8 mouse cellular contexts compared by ENCODE assay signal in genomic region chr1:98095246-98095990, GRCm38 (mm10). TPM values are rescaled to one million over a fixed set of nuclear protein-coding genes. Genes with fewer than 3 reads are reported as not detected.
A peak's percentile ranks its signal among the peaks of the same experiment; 100 is the strongest.
DNase-seq lines count a peak whose midpoint lies in the region; ATAC-seq lines count a peak whose summit lies in the region.

TSS of gene Pam (minus strand) at chr1:98095646.

- WGBS in intestine, embryonic 14.5 days: under 1% methylated on average over 58 of the region's 82 CpGs

- H3K9me3 ChIP-seq in intestine, embryonic 14.5 days (ENCODE audit: control insufficient read depth, low read length): no peaks in the 10 kb centered on the region

- peak within 1 kb of the TSS; percentile 59 for H3K9ac ChIP-seq in intestine, embryonic 14.5 days (ENCODE audit: low read length)

- no peaks in the 10 kb centered on the region for H3K36me3 ChIP-seq in intestine, embryonic 14.5 days (ENCODE audit: control insufficient read depth, insufficient read depth, low read length)

- intact Hi-C loops in gastrocnemius, postnatal 36 days (cut with DNase I): loop anchor here (5.0 kb wide), 1 partner anchor 118 kb away; no protein-coding TSS in a partner anchor
- intact Hi-C loops in left cerebral cortex, postnatal 14 days (cut with DNase I): loop anchor here (5.0 kb wide), 1 partner anchor 118 kb away; no protein-coding TSS in a partner anchor

- DNase-seq in adrenal gland, adult 8-10 months: peak; percentile 84
- peak; percentile 56 for DNase-seq in embryo, embryonic 11.5 days (ENCODE audit: low read depth, low spot score)
- DNase-seq in gastrocnemius, postnatal 36 days: peak; percentile 80 to 85
- peak; percentile 87 for DNase-seq in intestine, embryonic 14.5 days (ENCODE audit: low spot score)
- DNase-seq in left cerebral cortex, postnatal 14 days (ENCODE audit: low spot score in 2 of 2): peak in 1 of 2 experiments; percentile 75
- DNase-seq in right cerebral cortex, postnatal 14 days: peak; percentile 74
- DNase-seq in urinary bladder, postnatal 36 days (ENCODE audit: low spot score in 2 of 2): peak; percentile 85 to 88

- peak; percentile 96 for ATAC-seq in intestine, embryonic 14.5 days (replicated peaks; ENCODE audit: low FRiP score, low TSS enrichment, low read depth)
- peak; percentile 79 for ATAC-seq in megakaryocyte progenitor cell, adult 5-6 weeks (replicated peaks; ENCODE audit: poor library complexity)

- no peaks in the 10 kb centered on the region for H3K27me3 ChIP-seq in intestine, embryonic 14.5 days (replicated peaks; ENCODE audit: control insufficient read depth, insufficient read depth, low read length)

- H3K27ac ChIP-seq in intestine, embryonic 14.5 days (ENCODE audit: low read depth): peak within 1 kb of the TSS; percentile 81

- H3K4me1 ChIP-seq in intestine, embryonic 14.5 days (replicated peaks; ENCODE audit: control insufficient read depth, insufficient read depth, low read length): no peaks in the 10 kb centered on the region; the same call in 1 of the 2 replicates

- H3K4me2 ChIP-seq in intestine, embryonic 14.5 days (ENCODE audit: low read length): peak within 1 kb of the TSS; percentile 55

- peak within 1 kb of the TSS; percentile 54 for H3K4me3 ChIP-seq in intestine, embryonic 14.5 days (ENCODE audit: low read depth, low read length)

RNA-seq across cellular contexts. Expression of gene Pam, which starts in this region (rescaled TPM):
- 100 to 1,000 TPM; 360 to 563 (median 476) TPM for total RNA-seq in adrenal gland, adult 8-10 months (2022)
- total RNA-seq in gastrocnemius, postnatal 36 days (2021): 10 to 100 TPM; 30.1 to 33.3 TPM
- polyA plus RNA-seq in intestine, embryonic 14.5 days (2014; fragmentation: Nextera tagmentation; extraction: Ambion mirVana): 65.3 and 67.9 TPM in 2 replicates
- 100 to 1,000 TPM; 223 to 229 TPM for total RNA-seq in left cerebral cortex, postnatal 14 days (2021)
- total RNA-seq in megakaryocyte progenitor cell, adult 5-6 weeks (2015): 14.9 and 18.8 TPM in 2 replicates
- 48.5 and 58.3 TPM in 2 replicates for total RNA-seq in megakaryocyte progenitor cell, adult 5-6 weeks (2017)
